Mouse (Mus musculus) embryonic facial prominence, embryonic 11.5 days (tissue): ENCODE measurements around the gene Acbd4. TPM values are rescaled to one million over a fixed set of nuclear protein-coding genes. Genes with fewer than 3 reads are reported as not detected.
A peak's percentile ranks its signal among the peaks of the same experiment; 100 is the strongest.

Experiments used
- ATAC-seq: fragments of 200-750 bp; cut with Nextera tagmentation; replicated peaks from 2 replicates; pipeline ENCODE4 v1.8.0; 2017; ENCODE audit warnings: low read depth; ENCODE audit not compliant: insufficient number of reproducible peaks, low FRiP score, low TSS enrichment
- DNase-seq: peaks from one replicate; pipeline ENCODE4 v3.0.0-alpha.2; 2015; ENCODE audit warnings: low spot score
- H3K27ac ChIP-seq: fragments of 300-500 bp; sonication (generic); replicated peaks from 2 replicates; pipeline ENCODE4 v1.5.1; 2014; ENCODE audit warnings: mild to moderate bottlenecking, low read depth, low read length, control low read depth
- H3K27me3 ChIP-seq: fragments of 300-500 bp; sonication (generic); 2 replicates; pipeline ENCODE4 v1.6.1; 2014; ENCODE audit warnings: mild to moderate bottlenecking, low read length, moderate library complexity, mixed read lengths; ENCODE audit not compliant: control insufficient read depth, insufficient read depth
- H3K36me3 ChIP-seq: fragments of 300-500 bp; sonication (generic); replicated peaks from 2 replicates; pipeline ENCODE4 v1.6.1; 2014; ENCODE audit warnings: low read depth, mild to moderate bottlenecking, low read length, moderate library complexity, mixed read lengths; ENCODE audit not compliant: control insufficient read depth, insufficient read depth
- H3K4me1 ChIP-seq: fragments of 300-500 bp; sonication (generic); 2 replicates; pipeline ENCODE4 v1.6.1; 2014; ENCODE audit warnings: low read length, mixed read lengths; ENCODE audit not compliant: control insufficient read depth, insufficient read depth
- H3K4me2 ChIP-seq: fragments of 300-500 bp; sonication (generic); 2 replicates; pipeline ENCODE4 v1.6.1; 2014; ENCODE audit warnings: low read depth, mild to moderate bottlenecking, control low read depth, low read length, moderate library complexity
- H3K4me3 ChIP-seq: fragments of 300-500 bp; sonication (generic); 2 replicates; pipeline ENCODE4 v1.5.1; 2014; ENCODE audit warnings: low read depth, low read length, control low read depth
- H3K9ac ChIP-seq: fragments of 300-500 bp; sonication (generic); replicated peaks from 2 replicates; pipeline ENCODE4 v1.6.1; 2014; ENCODE audit warnings: mild to moderate bottlenecking, control low read depth, low read length
- H3K9me3 ChIP-seq: fragments of 300-500 bp; sonication (generic); replicated peaks from 2 replicates; pipeline ENCODE4 v1.6.1; 2016; ENCODE audit warnings: mild to moderate bottlenecking, low read length, inconsistent platforms, mixed read lengths; ENCODE audit not compliant: control insufficient read depth
- WGBS: fragments of 180-500 bp; shearing (Covaris S2); extraction: QIAGEN DNeasy Blood & Tissue Kit; methylation state at CpG from one replicate; pipeline ENCODE4 v1.1.7; 2014; 5-methylcytosine and 5-hydroxymethylcytosine counted together
- polyA plus RNA-seq: library from polyadenylated mRNA; unstranded; fragments of >200 nt; fragmentation: Nextera tagmentation; extraction: Ambion mirVana; gene quantifications from 2 replicates; pipeline ENCODE4 v1.2.1, GENCODE M21; 2014

The Acbd4 gene
- 6.4 and 7.8 TPM in 2 replicates for polyA plus RNA-seq

DNA sequence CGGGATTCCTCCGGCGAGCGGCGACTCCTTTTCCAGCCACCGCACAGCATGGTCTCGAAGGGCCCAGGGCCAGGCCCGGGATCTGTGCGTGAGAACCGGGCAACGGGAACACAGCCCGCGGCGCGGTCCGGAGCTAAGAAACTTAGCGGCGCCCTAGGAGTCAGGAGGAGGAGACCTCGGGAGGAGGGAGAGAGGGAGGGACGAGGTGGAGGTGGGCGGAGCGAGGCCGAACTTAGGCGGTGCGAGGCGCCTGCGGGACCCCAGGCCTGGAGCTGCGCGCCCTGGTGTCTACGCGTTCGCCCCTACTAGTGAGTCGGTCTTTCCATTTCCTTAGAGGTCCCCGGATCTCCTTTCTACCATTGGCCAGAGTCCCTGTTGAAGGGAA, at the start of gene Acbd4, which contains the start of gene Plcd3:
Gene Acbd4 (plus strand): TSS at position 202 of the 385 bp plus-strand sequence.
Gene Plcd3 (minus strand): TSS at position 178 of the 385 bp plus-strand sequence.
- DNase-seq: peak; percentile 81
- Histone ChIP-seq H3K36me3 (no peaks in the 10 kb centered on the region), H3K4me3 (peak within 1 kb of the TSS; percentile 51), H3K4me2 (peak within 1 kb of the TSS; percentile 87), H3K27me3 (peaks cover 29% of the 10 kb centered on the region), H3K27ac (no peak within 1 kb of the TSS), H3K9me3 (no peaks in the 10 kb centered on the region), H3K4me1 (no peaks in the 10 kb centered on the region; the same call in 1 of the 2 replicates), H3K9ac (peak within 1 kb of the TSS; percentile 66)
- 2% methylated on average over 34 of the region's 34 CpGs for WGBS
- no peak for ATAC-seq

DNA sequence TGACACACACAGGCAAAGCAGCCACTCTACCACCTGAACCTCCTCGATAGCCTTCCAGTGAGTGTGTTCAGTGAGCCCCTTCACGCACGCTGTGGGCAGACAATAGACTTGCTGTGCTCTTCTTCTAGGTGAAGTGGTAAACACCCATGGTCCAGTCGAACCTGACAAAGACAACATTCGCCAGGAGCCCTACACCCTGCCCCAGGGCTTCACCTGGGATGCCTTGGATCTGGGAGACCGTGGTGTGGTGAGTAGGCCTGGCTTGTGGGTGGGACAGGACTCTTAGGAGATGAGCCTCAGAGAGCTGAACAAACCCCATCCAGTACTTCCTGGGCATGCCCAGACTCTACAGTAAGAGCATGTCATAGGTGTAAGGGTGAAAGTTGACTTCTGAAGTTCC, 49.4 kb upstream of the Acbd4 start:
- Histone ChIP-seq H3K36me3 (peaks cover 10% of the 10 kb centered on the region), H3K9me3 (no peaks in the 10 kb centered on the region), H3K9ac (no peak overlapping the region), H3K27ac (no peak overlapping the region), H3K4me1 (no peaks in the 10 kb centered on the region), H3K4me3 (no peak overlapping the region), H3K27me3 (no peaks in the 10 kb centered on the region), H3K4me2 (no peak overlapping the region)
- ATAC-seq (no peak), DNase-seq (no peak)
- 86% methylated on average over 6 of the region's 6 CpGs for WGBS

DNA sequence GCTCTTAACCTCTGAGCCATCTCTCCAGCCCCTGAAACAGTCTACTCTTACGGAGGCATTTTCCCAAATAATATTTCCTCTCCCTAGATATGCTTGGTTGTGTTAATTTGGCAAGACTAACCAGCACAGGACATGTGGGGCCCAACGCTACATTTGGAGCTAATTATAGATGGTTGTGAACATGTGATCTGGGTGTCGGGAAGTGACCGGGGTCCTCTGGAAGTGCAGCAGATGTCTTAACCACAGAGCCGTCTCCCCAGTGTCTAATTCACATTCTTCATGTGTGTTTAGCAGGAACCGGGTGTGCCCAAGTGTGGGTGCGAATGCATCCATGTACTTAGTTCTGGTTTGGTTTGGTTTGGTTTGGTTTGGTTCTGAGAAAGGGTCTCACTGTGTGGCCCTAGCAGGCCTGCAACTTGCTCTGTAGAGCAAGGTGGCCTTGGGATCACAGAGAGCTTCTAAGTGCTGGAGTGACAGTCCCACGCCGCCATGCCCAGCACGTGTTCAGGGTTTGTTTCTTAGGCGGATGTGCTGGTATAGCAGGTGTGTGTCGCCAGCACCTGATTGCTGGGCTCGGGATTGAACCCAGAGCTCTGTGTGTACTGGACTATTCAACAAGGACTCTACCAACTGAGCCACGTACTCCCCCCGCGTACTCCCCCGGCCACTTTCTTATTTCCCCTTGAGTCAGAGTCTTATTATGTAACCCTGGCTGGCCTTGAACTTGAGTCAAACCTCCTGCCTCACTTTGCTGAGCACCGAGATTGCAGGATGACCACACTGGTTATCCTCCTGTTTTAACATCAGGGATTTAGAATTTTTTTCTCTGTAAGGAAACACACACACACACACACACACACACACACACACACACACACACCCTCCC, 48.0 kb upstream of the Acbd4 start:
- no peak for ATAC-seq
- Histone ChIP-seq H3K4me3 (no peak overlapping the region), H3K36me3 (peaks cover 13% of the 10 kb centered on the region), H3K9me3 (no peaks in the 10 kb centered on the region), H3K4me1 (no peaks in the 10 kb centered on the region), H3K9ac (no peak overlapping the region), H3K27ac (no peak overlapping the region), H3K27me3 (no peaks in the 10 kb centered on the region), H3K4me2 (no peak overlapping the region)
- DNase-seq: no peak
- 89% methylated on average over 18 of the region's 18 CpGs for WGBS

DNA sequence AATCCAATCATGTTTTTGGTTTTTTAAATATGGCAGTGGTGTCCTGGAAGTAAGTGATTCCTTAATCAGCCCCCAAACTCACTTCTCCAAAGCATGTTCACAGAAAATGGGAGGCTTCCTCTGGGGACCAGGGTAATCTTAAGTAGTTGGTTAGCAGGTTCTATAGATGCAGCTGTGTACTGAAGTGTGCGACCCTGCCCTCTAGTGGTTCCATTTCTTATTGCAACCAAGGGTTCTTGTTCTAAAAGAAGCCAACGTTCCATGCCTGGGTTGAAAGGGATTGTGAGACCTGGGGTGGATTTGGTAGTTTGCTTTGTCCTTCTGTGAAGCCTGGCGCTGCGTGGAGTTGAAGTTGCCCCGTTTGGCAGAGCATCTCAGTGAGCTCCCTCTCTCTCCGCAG, 46.7 kb upstream of the Acbd4 start:
- no peaks in the 10 kb centered on the region for H3K27me3 ChIP-seq
- peaks cover 13% of the 10 kb centered on the region for H3K36me3 ChIP-seq

DNA sequence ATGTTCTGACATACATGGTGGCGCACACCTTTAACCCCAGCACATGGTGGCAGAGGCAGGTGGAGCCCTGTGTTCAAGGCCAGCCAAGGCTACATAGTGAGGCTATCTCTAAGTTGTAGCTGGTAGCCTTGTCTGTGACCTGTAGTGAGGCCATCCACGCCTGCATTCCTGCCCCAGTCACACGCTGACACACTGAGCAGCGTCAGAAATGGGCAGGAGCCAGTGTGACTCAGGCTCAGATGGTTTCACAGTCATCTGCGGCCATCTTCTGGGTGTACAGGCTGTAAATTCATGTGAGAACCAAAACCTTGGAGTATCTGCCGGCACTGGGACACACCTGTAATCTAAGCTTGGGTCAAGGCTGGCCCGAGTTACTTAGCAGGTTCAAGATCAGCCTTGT, 44.8 kb upstream of the Acbd4 start:
- Histone ChIP-seq H3K4me3 (no peak overlapping the region), H3K9me3 (no peaks in the 10 kb centered on the region), H3K4me2 (no peak overlapping the region), H3K27me3 (no peaks in the 10 kb centered on the region), H3K36me3 (peaks cover 13% of the 10 kb centered on the region), H3K9ac (no peak overlapping the region), H3K4me1 (no peaks in the 10 kb centered on the region), H3K27ac (no peak overlapping the region)
- ATAC-seq: no peak; the same call in 1 of the 2 replicates
- 95% methylated on average over 7 of the region's 7 CpGs for WGBS
- DNase-seq: no peak

More for the DNA sequence above, 46.7 kb upstream of the Acbd4 start:
- no peak for ATAC-seq
- Histone ChIP-seq H3K4me1 (no peaks in the 10 kb centered on the region), H3K4me3 (no peak overlapping the region), H3K9ac (no peak overlapping the region), H3K9me3 (no peaks in the 10 kb centered on the region), H3K4me2 (no peak overlapping the region), H3K27ac (no peak overlapping the region)
- peak; percentile 90 for DNase-seq
- WGBS: 45% methylated on average over 6 of the region's 6 CpGs

DNA sequence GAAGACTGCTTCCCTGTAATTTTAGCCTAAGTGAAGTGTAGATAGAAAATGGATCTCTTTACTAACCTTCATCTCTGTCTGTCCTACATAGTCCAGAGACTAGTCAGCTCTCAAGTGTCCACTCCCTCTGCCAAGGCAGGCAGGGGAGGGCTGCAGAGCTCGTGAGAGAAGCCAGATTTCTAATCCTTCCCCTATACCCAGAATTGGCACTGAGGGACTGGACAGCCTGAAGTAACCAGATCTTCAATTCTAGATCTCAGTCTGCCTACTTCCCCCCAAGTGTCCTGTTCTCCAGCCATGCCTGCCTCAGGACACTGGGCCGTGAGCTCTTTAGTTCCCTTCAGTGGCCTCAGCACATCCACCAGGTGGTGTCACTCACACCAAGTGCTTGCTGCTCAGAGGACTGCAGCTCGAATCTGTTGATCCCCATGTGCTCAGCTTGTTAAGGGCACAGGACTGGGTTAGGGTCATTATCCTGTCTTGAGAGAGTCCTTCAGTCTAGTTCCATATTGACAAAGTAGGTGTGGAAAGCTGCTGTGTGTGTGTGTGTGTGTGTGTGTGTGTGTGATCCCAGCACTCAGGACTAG, 42.9 kb upstream of the Acbd4 start:
- H3K4me1 ChIP-seq: no peaks in the 10 kb centered on the region

DNA sequence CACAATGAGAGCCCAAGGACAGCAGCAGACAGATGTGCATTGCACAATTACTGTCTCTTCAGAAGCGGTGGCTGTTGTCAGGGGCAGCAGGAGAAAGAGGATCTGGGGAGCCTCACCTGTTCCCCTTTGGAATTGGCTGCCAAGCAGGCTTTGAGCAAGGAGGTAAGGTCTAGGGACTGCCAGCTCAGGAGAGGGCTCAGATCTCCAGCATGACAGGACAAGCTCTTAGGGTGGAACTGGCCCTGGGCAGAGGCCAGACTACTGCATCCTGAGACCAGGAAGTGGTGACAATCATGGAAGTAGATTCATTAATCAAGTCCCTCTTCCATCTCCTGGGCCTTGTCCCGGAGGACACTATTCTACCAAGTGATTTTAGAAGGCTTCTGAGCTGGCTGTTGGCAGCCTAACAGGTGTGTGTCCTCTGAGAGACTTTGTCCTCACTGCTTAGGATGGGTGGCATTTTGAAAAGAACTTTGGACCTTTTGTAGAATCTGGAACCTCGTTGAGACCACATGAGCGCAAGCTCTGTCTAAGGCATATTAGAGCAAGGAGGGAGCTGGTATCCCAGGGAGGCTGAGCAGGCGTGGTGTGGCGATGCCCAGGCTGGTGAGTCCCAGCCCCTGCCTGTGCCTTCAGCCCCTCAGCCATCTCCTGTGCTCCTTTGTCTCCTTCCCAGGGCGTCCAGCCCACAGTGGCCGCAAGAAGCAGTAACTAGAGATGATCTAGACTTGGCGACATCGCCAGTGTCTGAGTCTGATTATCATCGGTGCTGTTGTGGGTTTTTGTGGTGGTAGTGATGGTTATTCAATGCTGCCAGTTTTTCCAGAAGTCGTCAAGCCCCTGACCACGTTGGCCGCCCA, 35.1 kb upstream of the Acbd4 start:
- DNase-seq (no peak), ATAC-seq (no peak)
- Histone ChIP-seq H3K27ac (no peak overlapping the region), H3K27me3 (no peaks in the 10 kb centered on the region), H3K9ac (no peak overlapping the region), H3K36me3 (peaks cover 23% of the 10 kb centered on the region), H3K4me3 (no peak overlapping the region), H3K4me2 (no peak overlapping the region), H3K9me3 (no peaks in the 10 kb centered on the region), H3K4me1 (no peaks in the 10 kb centered on the region)
- 95% methylated on average over 14 of the region's 14 CpGs for WGBS

More for the DNA sequence above, 42.9 kb upstream of the Acbd4 start:
- no peak overlapping the region for H3K27ac ChIP-seq
- no peak overlapping the region for H3K9ac ChIP-seq
- H3K4me2 ChIP-seq: no peak overlapping the region
- DNase-seq (no peak), ATAC-seq (no peak)
- peaks cover 20% of the 10 kb centered on the region for H3K36me3 ChIP-seq
- no peaks in the 10 kb centered on the region for H3K9me3 ChIP-seq
- no peak overlapping the region for H3K4me3 ChIP-seq
- no peaks in the 10 kb centered on the region for H3K27me3 ChIP-seq
- 75% methylated on average over 3 of the region's 3 CpGs for WGBS
